Mouse (Mus musculus): Measurements from ENCODE around the gene Hat1. TPM values are rescaled to one million over a fixed set of nuclear protein-coding genes. Genes with fewer than 3 reads are reported as not detected.

Gene Hat1
- total RNA-seq (2021): 10 to 100 TPM; 15.4 to 16.5 TPM
- long read RNA-seq, experiment 1, transcript Hat1-201 (11 exons, 1,576 nt): major isoform, 6 of 6 reads
- long read RNA-seq, experiment 1, partial matches to known transcripts: 0 of 6 reads
- long read RNA-seq, experiment 1, other reads (novel, unspliced or antisense): 0 of 6 reads
- long read RNA-seq, experiment 2, transcript Hat1-201 (11 exons, 1,576 nt): major isoform, 5 of 6 reads
- long read RNA-seq, experiment 2, partial matches to known transcripts: 0 of 6 reads
- long read RNA-seq, experiment 2, other reads (novel, unspliced or antisense): 1 of 6 reads

GRCm38 (mm10) chr2:71388951-71389763, at the start of gene Hat1:
Gene Hat1, plus strand, starts transcription at chr2:71388958.
- Histone ChIP-seq H3K27ac (peak within 1 kb of the TSS; percentile 66), H3K4me3 (peak within 1 kb of the TSS; percentile 96)
- peak; percentile 10; the same call in 1 of the 2 replicates for TF ChIP-seq CTCF (conservative IDR thresholded peaks at IDR 0.05)
- peak; percentile 96 for DNase-seq (ENCODE audit: low spot score in 2 of 2)

- no peak for DNase-seq (ENCODE audit: low spot score in 2 of 2)
- Histone ChIP-seq H3K4me3 (no peak overlapping the region), H3K27ac (no peak overlapping the region)
- TF ChIP-seq CTCF (conservative IDR thresholded peaks at IDR 0.05): no peak
Observed at GRCm38 (mm10) chr2:71340126-71340525, 48.6 kb upstream of the Hat1 start.

DNA sequence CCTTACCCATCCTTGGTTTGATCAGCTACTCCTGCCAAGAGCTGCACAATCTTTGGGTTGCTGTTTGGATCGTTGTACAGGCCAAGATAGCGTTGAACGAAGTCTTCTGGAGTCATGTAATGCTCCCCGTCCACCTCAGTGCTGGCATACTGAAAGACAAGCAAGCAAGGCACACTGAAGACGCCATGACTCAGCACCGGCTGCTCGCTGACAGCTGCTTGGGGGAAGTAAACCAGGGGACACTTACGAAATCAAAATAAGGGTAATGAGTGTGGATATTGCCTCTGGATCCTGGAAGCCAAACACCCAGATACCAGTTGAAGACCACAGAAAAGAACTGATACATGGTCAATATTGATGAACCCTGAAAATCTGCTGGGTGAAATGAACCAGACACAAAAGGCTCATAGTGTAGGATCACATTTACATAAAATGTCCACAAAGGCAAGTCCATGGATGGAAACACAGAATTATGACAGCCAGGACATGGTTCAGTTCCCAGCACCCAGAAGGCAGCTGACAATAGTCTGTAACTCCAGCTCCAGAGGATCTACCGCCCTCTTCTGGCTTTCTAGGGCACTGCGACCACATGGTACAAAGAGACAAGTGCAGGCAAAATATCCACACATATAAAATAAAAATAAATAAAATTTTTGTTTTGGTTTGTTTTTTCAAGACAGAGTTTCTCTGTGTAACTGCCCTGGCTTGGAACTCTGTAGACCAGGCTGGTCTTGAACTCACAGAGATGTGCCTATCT, 44.7 kb upstream of the Hat1 start:
- DNase-seq (ENCODE audit: low spot score in 2 of 2): peak; percentile 22 to 29
- TF ChIP-seq CTCF (conservative IDR thresholded peaks at IDR 0.05): peak; percentile 58

GRCm38 (mm10) chr2:71347160-71347559, 41.6 kb upstream of the Hat1 start:
- Histone ChIP-seq H3K27ac (no peak overlapping the region), H3K4me3 (no peak overlapping the region)
- no peak for DNase-seq (ENCODE audit: low spot score in 2 of 2)
- no peak for TF ChIP-seq CTCF (conservative IDR thresholded peaks at IDR 0.05)

More for the DNA sequence above, 44.7 kb upstream of the Hat1 start:
- H3K27ac ChIP-seq: no peak overlapping the region
- H3K4me3 ChIP-seq: no peak overlapping the region

DNA sequence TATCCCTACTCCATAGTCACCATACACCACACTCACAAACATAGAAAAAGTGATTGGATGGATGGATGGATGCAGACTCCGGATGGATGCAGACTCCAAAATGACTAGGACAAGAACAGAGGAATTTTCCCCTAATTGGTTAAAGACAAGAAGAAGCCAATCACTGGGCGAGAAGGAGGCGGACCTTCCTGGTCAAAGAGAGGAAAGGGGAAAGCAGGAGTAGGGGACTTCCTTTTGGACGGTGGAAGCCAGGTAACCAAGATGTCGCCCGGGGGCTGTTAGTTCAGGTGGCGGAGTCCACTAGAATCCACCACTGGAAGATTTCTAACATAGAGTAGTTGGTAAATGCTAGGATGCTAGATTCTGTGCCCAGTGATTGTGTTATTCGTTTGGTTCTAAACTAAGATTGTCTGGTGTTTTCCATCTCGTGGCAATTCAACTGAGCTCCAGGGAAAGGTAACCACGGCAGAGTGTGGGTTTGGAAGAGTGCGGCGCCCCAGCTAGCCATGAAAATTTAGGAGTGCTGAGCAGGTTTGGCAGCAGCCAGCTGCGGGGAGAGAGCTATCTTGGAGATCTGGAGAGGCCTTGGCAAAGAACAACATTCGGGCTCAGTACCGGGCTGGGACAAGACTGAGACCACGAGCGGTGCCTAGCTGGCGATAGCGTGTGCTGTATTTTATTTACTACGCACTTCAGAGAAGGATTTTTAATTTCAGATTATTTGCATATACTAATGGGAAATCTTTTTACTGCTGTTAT, 40.8 kb upstream of the Hat1 start:
- H3K27ac ChIP-seq: no peak overlapping the region
- H3K4me3 ChIP-seq: no peak overlapping the region
- TF ChIP-seq CTCF (conservative IDR thresholded peaks at IDR 0.05): no peak
- DNase-seq (ENCODE audit: low spot score in 2 of 2): no peak

GRCm38 (mm10) chr2:71349511-71349910, 39.2 kb upstream of the Hat1 start:
- no peak for TF ChIP-seq CTCF (conservative IDR thresholded peaks at IDR 0.05)
- Histone ChIP-seq H3K27ac (no peak overlapping the region), H3K4me3 (no peak overlapping the region)
- DNase-seq (ENCODE audit: low spot score in 2 of 2): no peak

- no peak overlapping the region for H3K27ac ChIP-seq
- TF ChIP-seq CTCF (conservative IDR thresholded peaks at IDR 0.05): no peak
- no peak for DNase-seq (ENCODE audit: low spot score in 2 of 2)
- no peak overlapping the region for H3K4me3 ChIP-seq
Observed at GRCm38 (mm10) chr2:71350181-71350580, 38.6 kb upstream of the Hat1 start.

- DNase-seq (ENCODE audit: low spot score in 2 of 2): no peak
- no peak overlapping the region for H3K4me3 ChIP-seq
- TF ChIP-seq CTCF (conservative IDR thresholded peaks at IDR 0.05): no peak
- H3K27ac ChIP-seq: no peak overlapping the region
Observed at GRCm38 (mm10) chr2:71350904-71351726, 37.6 kb upstream of the Hat1 start.

DNA sequence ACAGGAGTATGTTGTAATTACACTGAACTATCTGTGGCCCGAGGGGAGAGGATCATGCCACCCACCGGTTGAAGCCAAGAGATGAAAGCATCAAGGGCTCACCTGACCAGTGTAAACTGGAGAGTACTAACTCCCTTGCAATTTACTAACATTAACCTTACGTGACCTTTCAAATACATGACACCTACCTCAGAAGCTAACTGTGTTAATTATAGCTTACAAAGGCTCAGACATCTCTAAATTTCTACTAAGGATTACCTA, 37.1 kb upstream of the Hat1 start:
- no peak overlapping the region for H3K4me3 ChIP-seq
- no peak for DNase-seq (ENCODE audit: low spot score in 2 of 2)
- H3K27ac ChIP-seq: no peak overlapping the region
- no peak for TF ChIP-seq CTCF (conservative IDR thresholded peaks at IDR 0.05)

- no peak overlapping the region for H3K4me3 ChIP-seq
- no peak overlapping the region for H3K27ac ChIP-seq
- no peak for TF ChIP-seq CTCF (conservative IDR thresholded peaks at IDR 0.05)
- no peak for DNase-seq (ENCODE audit: low spot score in 2 of 2)
Observed at GRCm38 (mm10) chr2:71353306-71354054, 35.3 kb upstream of the Hat1 start.

DNA sequence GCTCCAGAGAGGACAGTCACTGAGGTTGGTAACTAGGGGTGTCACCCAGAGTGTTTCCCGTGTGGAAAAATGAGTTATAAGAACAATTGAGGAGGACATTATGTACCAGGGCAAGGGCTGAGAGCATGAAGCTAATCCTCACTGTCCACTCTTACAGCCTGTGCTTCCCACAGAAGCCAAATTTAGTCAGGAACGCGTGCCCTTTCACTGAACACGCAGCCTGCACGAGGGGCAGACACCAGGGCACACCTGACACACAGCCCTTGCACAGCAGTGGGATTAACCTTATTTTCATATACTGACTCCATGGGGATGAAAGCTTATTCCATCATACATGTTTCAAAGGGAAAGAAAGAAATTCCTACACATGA, 34.7 kb upstream of the Hat1 start:
- no peak for TF ChIP-seq CTCF (conservative IDR thresholded peaks at IDR 0.05)

More for the DNA sequence above, 34.7 kb upstream of the Hat1 start:
- no peak for DNase-seq (ENCODE audit: low spot score in 2 of 2)
- H3K27ac ChIP-seq: no peak overlapping the region
- H3K4me3 ChIP-seq: no peak overlapping the region
